Mouse (Mus musculus) spleen, adult 2 months (tissue): ENCODE measurements at regions not wholly inside any gene's neighbourhood (a gene's known extent, or its start where the extent isn't known, plus 50 kb on each side); places are given as distances from the start of the nearest gene placed in this dataset.
"Not testable (repeated sequence)": the region's sequence is repeated elsewhere in the genome, so short reads cannot be mapped to it uniquely, and the experiment has no call there.

ENCODE experiments used
- DNase-seq, 2 experiments: peaks; one replicate each; pipeline versions ENCODE4 v3.0.0 to v3.0.0-alpha.2; 2012 to 2021; ENCODE audit warnings: low spot score in 2 of 2, low read depth in 1 of 2
- H3K27ac ChIP-seq: fragments of 200-500 bp; 2 replicates; pipeline ENCODE4 v1.5.1; 2012; ENCODE audit warnings: low read length, inconsistent platforms; ENCODE audit not compliant: insufficient read depth
- H3K27me3 ChIP-seq: fragments of 200-500 bp; 2 replicates; pipeline ENCODE4 v1.6.1; 2012; ENCODE audit warnings: mild to moderate bottlenecking, moderate library complexity, low read length, inconsistent platforms; ENCODE audit not compliant: control insufficient read depth, insufficient read depth
- H3K36me3 ChIP-seq: fragments of 200-500 bp; 2 replicates; pipeline ENCODE4 v1.6.1; 2012; ENCODE audit warnings: mild to moderate bottlenecking, low read length, inconsistent platforms; ENCODE audit not compliant: control insufficient read depth, insufficient read depth
- H3K4me1 ChIP-seq: fragments of 200-500 bp; 2 replicates; pipeline ENCODE4 v1.6.1; 2011; ENCODE audit warnings: inconsistent platforms; ENCODE audit not compliant: control insufficient read depth, insufficient read depth, insufficient read length
- H3K4me3 ChIP-seq: fragments of 200-500 bp; 2 replicates; pipeline ENCODE4 v1.5.1; 2011; ENCODE audit warnings: mild to moderate bottlenecking, inconsistent platforms; ENCODE audit not compliant: insufficient read depth, insufficient read length; ENCODE audit errors: extremely low read depth
- WGBS: fragments of 180-500 bp; shearing (Covaris S2); methylation state at CpG from one replicate; pipeline ENCODE4 v1.1.7; 2018; 5-methylcytosine and 5-hydroxymethylcytosine counted together

GRCm38 (mm10) chr8:20495542-20495941 lies 119.2 kb upstream of the Gm21119 start:
- DNase-seq, H3K27ac ChIP-seq, H3K4me3 ChIP-seq, H3K4me1 ChIP-seq, H3K36me3 ChIP-seq, H3K27me3 ChIP-seq: not testable (repeated sequence)
- WGBS = no CpG with 5 or more reads among the region's 1 CpGs

GRCm38 (mm10) chr8:20513920-20514319 lies 100.8 kb upstream of the Gm21119 start:
- H3K4me3 ChIP-seq, H3K27ac ChIP-seq, DNase-seq, H3K27me3 ChIP-seq, H3K36me3 ChIP-seq, H3K4me1 ChIP-seq: not testable (repeated sequence)
- WGBS = 80% methylated on average over 1 of the region's 1 CpGs

- H3K4me1 ChIP-seq, H3K4me3 ChIP-seq, DNase-seq, H3K27me3 ChIP-seq, H3K36me3 ChIP-seq, H3K27ac ChIP-seq: not testable (repeated sequence)
- 67% methylated on average over 3 of the region's 3 CpGs for WGBS
Observed at GRCm38 (mm10) chr8:20516324-20516830, 98.3 kb upstream of the Gm21119 start.

- WGBS = 21% methylated on average over 1 of the region's 1 CpGs
- not testable (repeated sequence) for H3K27ac ChIP-seq, H3K27me3 ChIP-seq, H3K36me3 ChIP-seq, H3K4me1 ChIP-seq, H3K4me3 ChIP-seq, DNase-seq
Observed at GRCm38 (mm10) chr8:20517551-20517950, 97.2 kb upstream of the Gm21119 start.

GRCm38 (mm10) chr8:20524539-20524938 lies 90.2 kb upstream of the Gm21119 start:
- not testable (repeated sequence) for H3K36me3 ChIP-seq, H3K27me3 ChIP-seq, DNase-seq, H3K27ac ChIP-seq, H3K4me1 ChIP-seq, H3K4me3 ChIP-seq

- not testable (repeated sequence) for H3K4me3 ChIP-seq, H3K4me1 ChIP-seq, H3K27me3 ChIP-seq, H3K36me3 ChIP-seq, H3K27ac ChIP-seq, DNase-seq
- no CpG with 5 or more reads among the region's 1 CpGs for WGBS
Observed at GRCm38 (mm10) chr8:20529048-20529447, 85.7 kb upstream of the Gm21119 start.

- H3K27ac ChIP-seq, H3K4me1 ChIP-seq, H3K4me3 ChIP-seq, H3K36me3 ChIP-seq, DNase-seq, H3K27me3 ChIP-seq: not testable (repeated sequence)
- 91% methylated on average over 4 of the region's 4 CpGs for WGBS
Observed at GRCm38 (mm10) chr8:20539031-20539430, 75.7 kb upstream of the Gm21119 start.

GRCm38 (mm10) chr8:20544084-20544483 lies 70.6 kb upstream of the Gm21119 start:
- WGBS = 80% methylated on average over 2 of the region's 2 CpGs
- not testable (repeated sequence) for H3K4me1 ChIP-seq, H3K27ac ChIP-seq, H3K4me3 ChIP-seq, DNase-seq, H3K27me3 ChIP-seq, H3K36me3 ChIP-seq

GRCm38 (mm10) chr8:20545347-20545746 lies 69.4 kb upstream of the Gm21119 start:
- not testable (repeated sequence) for H3K4me1 ChIP-seq, H3K4me3 ChIP-seq, H3K27me3 ChIP-seq, H3K36me3 ChIP-seq, H3K27ac ChIP-seq, DNase-seq
- WGBS = 52% methylated on average over 1 of the region's 2 CpGs

- WGBS = no CpG with 5 or more reads among the region's 3 CpGs
- not testable (repeated sequence) for DNase-seq, H3K4me1 ChIP-seq, H3K27ac ChIP-seq, H3K36me3 ChIP-seq, H3K27me3 ChIP-seq, H3K4me3 ChIP-seq
Observed at GRCm38 (mm10) chr8:20546401-20546800, 68.3 kb upstream of the Gm21119 start.
